Mouse (Mus musculus) CD8-positive naive resting alpha-beta T cell, adult 2 months (primary cell): ENCODE measurements around the gene Ecel1.

Source experiments
- DNase-seq, 2 experiments: peaks; one replicate each; pipeline ENCODE4 v3.0.0; 2022; ENCODE audit warnings: low read depth in 2 of 2, low spot score in 2 of 2

Ecel1 gene

GRCm38 (mm10) chr1:87171312-87171711 is 15.0 kb upstream of the Ecel1 start:
- DNase-seq = no peak

GRCm38 (mm10) chr1:87170458-87170857 is 14.1 kb upstream of the Ecel1 start:
- DNase-seq = no peak

DNA sequence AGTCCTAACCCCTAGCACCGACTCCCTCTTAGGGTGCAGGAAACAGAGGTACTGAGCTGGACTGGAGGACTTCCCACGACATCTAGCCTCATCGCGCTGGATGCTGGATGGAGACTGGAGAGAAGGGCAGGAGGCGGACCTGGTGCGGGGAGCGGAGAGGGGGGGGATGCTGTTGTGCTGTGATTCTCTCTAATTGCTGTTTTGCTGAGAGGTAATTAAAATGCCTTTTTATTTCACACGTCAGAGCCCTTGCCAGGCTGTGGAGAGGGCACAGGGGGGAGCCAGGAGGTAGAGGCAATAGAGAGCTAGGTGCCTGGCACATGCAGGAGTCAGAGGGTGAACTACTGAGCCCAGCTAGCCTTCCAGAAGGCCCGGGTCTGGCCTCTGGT is 8.5 kb upstream of the Ecel1 start:
- no peak for DNase-seq

GRCm38 (mm10) chr1:87164164-87164795 is 8.0 kb upstream of the Ecel1 start:
- DNase-seq = no peak

GRCm38 (mm10) chr1:87159396-87159795 is 3.1 kb upstream of the Ecel1 start:
- DNase-seq = no peak

DNA sequence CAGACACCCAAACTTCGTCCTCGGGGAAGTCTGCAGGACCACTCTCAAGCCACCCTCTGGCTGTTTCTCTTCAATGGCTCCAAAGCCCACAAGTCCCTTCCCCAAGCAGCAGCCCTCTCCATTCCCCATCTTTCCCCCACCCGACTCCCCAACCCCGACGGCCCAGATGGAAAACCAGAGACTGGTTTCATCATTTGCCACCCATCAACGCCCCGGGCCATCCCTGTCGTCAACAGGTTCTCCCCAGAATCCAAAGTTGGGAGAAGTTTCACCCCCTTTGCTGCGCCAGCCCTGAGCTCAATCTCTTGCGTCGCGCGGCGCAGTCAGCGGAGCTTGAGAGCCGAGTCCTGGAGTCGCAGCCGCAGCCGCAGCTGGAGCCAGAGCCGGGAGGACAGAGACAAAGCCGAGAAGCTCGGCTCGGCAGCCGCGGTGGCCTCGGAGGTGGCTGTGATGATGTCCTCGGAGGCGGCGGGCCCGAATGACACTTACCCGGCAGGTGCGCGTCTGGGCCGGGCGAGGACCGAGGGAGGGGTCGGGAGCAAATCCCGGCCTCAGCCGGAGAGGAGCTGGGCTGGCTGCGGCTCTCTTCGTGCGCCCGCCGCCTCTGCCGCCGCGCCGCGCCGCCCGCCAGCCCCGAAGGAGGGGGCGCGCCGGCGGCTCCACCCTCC is 656 bp downstream of the Ecel1 start:
- DNase-seq = no peak

GRCm38 (mm10) chr1:87154501-87155120 is 1.7 kb downstream of the Ecel1 start:
- no peak for DNase-seq

- no peak for DNase-seq
These were observed 2.4 kb downstream of the Ecel1 start for GRCm38 (mm10) chr1:87153776-87154500.

DNA sequence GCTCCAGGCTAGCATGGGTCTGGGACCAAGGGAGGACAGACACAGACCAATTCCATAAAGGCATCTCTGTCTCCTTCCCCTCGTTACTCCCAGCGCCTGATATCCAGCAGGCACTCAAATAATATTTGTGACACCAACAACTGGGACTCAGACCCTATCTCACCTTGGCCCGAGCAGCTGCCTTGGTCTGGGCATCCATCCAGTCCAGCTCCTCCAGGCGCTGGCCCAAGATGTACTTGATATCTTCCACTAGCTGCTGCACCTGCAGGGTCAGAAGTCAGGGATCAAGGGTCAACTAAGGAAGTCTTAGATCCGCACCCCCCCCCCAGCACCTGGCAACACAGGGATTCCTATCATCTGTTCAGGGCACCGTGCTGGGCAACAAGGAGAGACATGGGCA is 5.0 kb downstream of the Ecel1 start:
- no peak for DNase-seq

DNA sequence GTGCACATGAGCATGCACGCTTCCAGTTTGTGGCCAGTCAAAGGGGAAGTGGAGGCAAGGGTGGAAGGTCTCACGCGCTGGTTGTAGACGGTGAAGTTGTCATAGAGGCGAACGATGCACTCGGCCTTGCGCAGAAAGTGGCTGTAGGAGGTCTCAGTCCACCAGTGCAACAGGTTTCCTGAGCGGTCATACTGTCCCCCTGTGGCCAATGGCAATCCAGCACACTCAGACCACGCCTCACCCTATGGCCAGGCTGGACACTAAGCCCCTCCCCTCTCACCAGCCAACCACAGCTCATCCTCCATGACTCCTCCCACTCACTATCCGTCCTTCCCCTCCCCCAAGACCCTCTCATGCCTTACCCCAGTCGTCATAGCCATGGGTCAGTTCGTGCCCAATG is 6.9 kb downstream of the Ecel1 start:
- DNase-seq = no peak

DNA sequence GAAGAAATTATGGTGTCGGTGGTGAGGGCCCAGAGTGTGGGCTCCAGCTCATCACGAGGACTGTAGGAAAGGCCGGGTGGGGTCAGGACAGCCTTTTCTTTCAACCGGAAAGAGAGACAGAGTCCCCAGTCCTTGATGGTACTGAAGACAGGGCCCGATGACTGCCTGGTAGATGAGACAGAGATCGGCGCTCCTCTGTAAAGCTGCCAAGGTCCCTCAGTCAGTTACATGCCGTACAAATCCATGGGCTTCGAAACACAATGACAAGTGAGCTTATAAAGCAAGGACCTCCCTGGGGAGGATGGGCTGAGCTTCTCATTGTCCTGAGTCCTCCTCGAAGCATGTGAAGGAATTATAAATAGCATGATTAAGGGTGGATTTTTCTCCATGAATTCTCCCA is 13.2 kb downstream of the Ecel1 start:
- DNase-seq = no peak

DNA sequence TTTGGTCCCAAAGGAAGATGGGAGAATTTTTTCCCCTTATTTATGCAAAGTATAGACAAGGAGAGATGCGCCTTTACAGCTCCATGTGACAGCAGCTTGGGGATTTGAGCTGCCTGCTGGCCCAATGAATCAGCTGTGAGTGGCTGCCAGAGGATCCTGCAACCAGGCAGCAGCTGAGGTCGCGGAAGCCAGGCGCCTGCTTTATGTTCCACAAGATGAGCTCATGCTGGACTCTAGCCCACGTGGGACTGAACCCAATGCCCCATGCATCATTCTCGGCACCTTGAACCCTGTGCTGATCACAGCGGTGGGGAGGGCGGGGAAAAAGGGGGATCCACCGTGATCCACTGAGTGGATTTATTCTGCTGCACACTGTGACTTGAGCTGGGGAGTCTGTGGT is 13.9 kb downstream of the Ecel1 start:
- no peak for DNase-seq

DNA sequence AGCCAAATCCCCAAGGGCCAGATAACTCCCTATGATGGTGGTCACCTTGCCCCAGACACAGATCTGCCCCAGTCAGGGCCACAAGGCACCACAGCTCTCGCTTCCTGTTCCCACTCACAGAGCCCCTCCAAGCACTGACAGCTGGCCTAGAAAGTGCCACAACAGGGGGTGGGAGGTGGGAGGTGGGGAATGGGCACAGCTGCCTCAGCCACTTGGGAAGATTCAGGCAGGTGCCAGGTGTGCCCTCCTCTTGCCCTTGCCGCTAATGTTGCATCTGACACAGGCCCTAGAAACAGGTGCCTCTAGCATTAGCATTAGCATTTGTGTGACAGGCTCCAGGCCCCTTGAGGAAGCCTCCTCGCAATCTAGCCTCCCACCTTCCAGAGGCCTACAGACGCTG is 14.8 kb downstream of the Ecel1 start:
- no peak for DNase-seq

- DNase-seq = no peak
These were observed 24.5 kb downstream of the Ecel1 start for GRCm38 (mm10) chr1:87131803-87132202.

GRCm38 (mm10) chr1:87127206-87128030 is 28.9 kb downstream of the Ecel1 start:
- DNase-seq = no peak

- no peak for DNase-seq
These were observed 31.6 kb downstream of the Ecel1 start, which contains the start of gene Akp3 for GRCm38 (mm10) chr1:87124673-87125072. Gene Akp3 (plus strand): TSS chr1:87124973.

GRCm38 (mm10) chr1:87114784-87115183 is 41.5 kb downstream of the Ecel1 start:
- no peak for DNase-seq

GRCm38 (mm10) chr1:87111719-87112354 is 44.5 kb downstream of the Ecel1 start:
- no peak for DNase-seq

DNA sequence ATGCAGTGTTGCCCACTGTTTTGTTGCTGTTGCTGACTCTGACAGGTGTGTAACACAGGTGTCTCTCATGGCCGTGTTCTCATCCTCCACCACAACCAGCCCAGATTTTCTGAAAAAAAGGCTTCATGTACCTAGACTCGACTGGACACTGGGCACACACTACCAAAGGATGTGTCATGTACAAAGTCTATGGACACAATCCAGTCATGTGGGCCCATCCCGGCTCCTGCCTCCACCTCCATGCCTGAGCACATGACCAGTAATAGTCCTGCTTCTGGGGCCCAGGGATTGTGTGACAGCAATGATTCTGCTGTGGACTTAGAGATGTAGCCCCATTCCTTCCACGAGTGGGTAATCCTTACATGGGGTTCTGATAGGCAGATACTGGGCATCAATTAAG is 47.8 kb downstream of the Ecel1 start:
- no peak for DNase-seq

DNA sequence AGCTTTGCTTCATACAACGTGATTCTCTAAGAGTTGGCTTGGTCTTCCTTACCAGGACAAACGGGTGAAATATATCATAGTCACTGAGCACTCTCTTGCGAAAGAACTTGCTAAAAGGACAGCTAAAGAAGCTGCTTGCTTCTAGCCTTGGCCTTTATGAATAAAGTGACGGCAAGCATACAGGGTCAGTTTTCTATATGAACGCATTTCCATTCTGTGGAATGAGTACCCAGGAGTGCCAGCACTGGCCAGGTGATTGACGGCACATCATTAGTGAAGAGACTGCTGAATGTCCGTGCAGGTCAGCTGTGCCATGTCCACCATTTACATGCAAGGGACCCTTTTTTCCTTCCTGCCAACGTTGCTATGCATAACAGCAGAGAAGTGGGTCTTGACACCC is 49.8 kb downstream of the Ecel1 start:
- DNase-seq = no peak

- no peak for DNase-seq
These were observed 52.4 kb downstream of the Ecel1 start for GRCm38 (mm10) chr1:87103936-87104335.
